Mouse (Mus musculus) small intestine, adult 2 months (tissue): ENCODE data around the gene Eml4. TPM values are rescaled to one million over a fixed set of nuclear protein-coding genes. Genes with fewer than 3 reads are reported as not detected.

Experiments
- H3K27ac ChIP-seq: fragments of 200-500 bp; 2 replicates; pipeline ENCODE4 v1.5.1; 2012; ENCODE audit warnings: low read depth, low read length, control low read depth, inconsistent platforms; ENCODE audit not compliant: insufficient read depth
- H3K27me3 ChIP-seq: fragments of 200-500 bp; 2 replicates; pipeline ENCODE4 v1.6.1; 2012; ENCODE audit warnings: mild to moderate bottlenecking, moderate library complexity, low read length, inconsistent platforms; ENCODE audit not compliant: control insufficient read depth, insufficient read depth
- H3K36me3 ChIP-seq: fragments of 200-500 bp; 2 replicates; pipeline ENCODE4 v1.6.1; 2012; ENCODE audit warnings: mild to moderate bottlenecking, low read length, control low read depth, inconsistent platforms; ENCODE audit not compliant: control insufficient read depth, insufficient read depth
- H3K4me1 ChIP-seq: fragments of 200-500 bp; 2 replicates; pipeline ENCODE4 v1.6.1; 2012; ENCODE audit warnings: low read length, inconsistent platforms, mixed read lengths; ENCODE audit not compliant: control insufficient read depth, insufficient read depth, insufficient read length
- H3K4me3 ChIP-seq: fragments of 200-500 bp; 2 replicates; pipeline ENCODE4 v1.5.1; 2012; ENCODE audit warnings: low read depth, mild to moderate bottlenecking, control low read depth, inconsistent platforms, low read length, moderate library complexity
- CTCF ChIP-seq: fragments of 200-500 bp; IDR thresholded peaks from 2 replicates; pipeline ENCODE4 v1.5.1; 2012; ENCODE audit warnings: low read depth, mild to moderate bottlenecking, control low read depth, inconsistent platforms, low read length, moderate library complexity, mixed read lengths; ENCODE audit not compliant: insufficient replicate concordance, insufficient read length; ENCODE audit errors: extremely low read depth
- POLR2A ChIP-seq: fragments of 200-500 bp; IDR thresholded peaks from 2 replicates; pipeline ENCODE4 v1.6.1; 2012; ENCODE audit warnings: low read depth, mild to moderate bottlenecking, control low read depth, inconsistent platforms, low read length, moderate library complexity
- WGBS: fragments of 180-500 bp; shearing (Covaris S2); methylation state at CpG from one replicate; pipeline ENCODE4 v1.1.7; 2018; 5-methylcytosine and 5-hydroxymethylcytosine counted together
- polyA plus RNA-seq: library from polyadenylated mRNA; depleted of rRNA; stranded (reverse); fragments of >200 nt; gene quantifications from 2 replicates; pipeline ENCODE4 v1.2.3, GENCODE M21; 2012

The Eml4 gene
- polyA plus RNA-seq, 1 experiment = 8.9 TPM

DNA sequence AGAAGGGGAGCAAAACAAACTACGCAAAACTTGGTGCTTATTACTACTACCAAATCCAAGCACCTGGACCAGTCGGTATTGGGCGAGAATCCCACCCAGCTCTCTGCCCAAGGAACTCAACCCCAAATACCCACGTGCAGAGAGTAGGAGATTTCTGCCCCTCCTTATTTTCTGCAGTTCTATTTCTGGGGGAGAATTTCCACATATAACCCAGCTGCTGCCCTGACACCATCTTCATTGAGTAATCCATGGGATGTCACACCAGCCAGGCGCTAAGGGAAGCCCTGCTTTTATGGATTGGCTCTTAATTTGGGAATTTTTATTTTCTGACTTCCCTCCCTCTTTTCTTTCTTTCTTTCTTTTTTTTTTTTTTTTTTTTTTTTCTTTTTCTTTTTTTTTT lies 38.9 kb upstream of the Eml4 start:
- peaks cover 32% of the 10 kb centered on the region for H3K4me1 ChIP-seq
- 89% methylated on average over 5 of the region's 5 CpGs for WGBS

DNA sequence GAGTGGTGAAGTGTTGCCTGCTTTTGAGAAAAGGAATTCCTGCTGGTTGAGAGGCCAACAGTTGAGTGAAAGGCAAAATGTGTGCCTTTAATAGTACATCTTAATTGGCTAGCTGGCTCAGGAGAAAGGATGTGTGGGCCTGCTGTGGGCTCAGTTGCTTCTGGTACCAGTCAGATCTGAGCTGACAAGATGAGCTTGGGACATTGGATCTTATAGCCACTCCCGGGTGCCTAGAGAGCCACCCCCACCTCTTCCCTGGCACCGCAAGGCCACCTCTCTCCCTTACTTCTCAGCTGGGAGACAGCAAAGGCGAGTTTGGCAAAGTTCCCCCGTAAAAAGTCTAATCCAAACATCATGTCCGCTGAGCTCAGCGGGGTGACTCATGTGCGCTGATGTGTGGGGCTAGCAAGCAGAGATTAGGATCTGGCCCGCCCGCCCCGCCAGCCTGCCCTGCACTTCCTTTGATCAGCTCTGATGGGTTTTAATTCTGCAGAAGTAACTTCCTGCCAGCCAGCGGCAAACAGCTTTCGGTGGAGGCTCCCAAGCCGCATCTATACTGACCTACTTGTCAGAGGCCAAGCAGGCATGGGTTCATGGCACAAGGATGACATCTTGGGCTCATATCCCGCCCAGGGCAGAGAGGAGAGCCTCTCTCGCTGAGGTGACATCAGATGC lies 38.4 kb upstream of the Eml4 start:
- H3K4me1 ChIP-seq = peaks cover 26% of the 10 kb centered on the region
- H3K27me3 ChIP-seq = no peaks in the 10 kb centered on the region
- WGBS = 4% methylated on average over 15 of the region's 15 CpGs
- peak overlapping the region; percentile 32; the same call in 1 of the 2 replicates for H3K4me3 ChIP-seq
- no peaks in the 10 kb centered on the region for H3K36me3 ChIP-seq
- TF ChIP-seq CTCF = no peak
- no peak for TF ChIP-seq POLR2A
- H3K27ac ChIP-seq = peak overlapping the region; percentile 57

More for the DNA sequence above, 38.9 kb upstream of the Eml4 start:
- no peaks in the 10 kb centered on the region for H3K36me3 ChIP-seq
- no peaks in the 10 kb centered on the region for H3K27me3 ChIP-seq
- no peak overlapping the region for H3K27ac ChIP-seq
- TF ChIP-seq CTCF = no peak
- no peak for TF ChIP-seq POLR2A
- H3K4me3 ChIP-seq = no peak overlapping the region

DNA sequence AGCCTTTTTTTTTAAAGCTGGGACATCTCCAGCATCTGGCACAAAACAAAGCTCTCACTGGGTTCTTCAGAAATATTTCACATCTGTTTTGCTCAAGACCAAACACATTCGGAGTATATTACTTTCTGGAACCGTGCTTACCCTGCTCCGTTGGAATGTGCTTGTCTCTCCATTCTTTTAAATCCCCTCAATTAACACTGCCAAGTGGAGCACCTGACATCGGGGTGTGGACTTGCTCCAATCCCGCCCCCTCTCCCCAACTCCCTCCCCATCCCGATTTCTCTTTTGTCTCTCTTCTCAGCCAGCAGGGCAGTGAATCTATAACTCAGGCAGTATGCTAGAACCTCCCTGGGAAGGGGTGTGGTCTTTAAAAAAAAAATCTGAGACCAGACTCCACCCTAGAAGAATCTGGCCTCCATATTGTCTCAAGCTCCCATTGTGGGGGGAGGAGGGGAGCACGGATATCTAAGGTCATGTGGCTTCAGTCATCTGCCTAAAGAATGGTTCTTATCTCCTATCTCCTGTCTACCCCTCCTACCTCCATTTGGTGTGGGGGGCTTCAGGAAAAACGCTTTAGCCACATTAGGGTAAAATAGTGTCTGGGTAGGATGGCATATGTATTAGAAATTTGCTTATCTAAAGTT lies 37.6 kb upstream of the Eml4 start:
- Histone ChIP-seq H3K4me1 (peaks cover 25% of the 10 kb centered on the region), H3K27ac (no peak overlapping the region), H3K36me3 (no peaks in the 10 kb centered on the region), H3K27me3 (no peaks in the 10 kb centered on the region), H3K4me3 (no peak overlapping the region)
- TF ChIP-seq CTCF = no peak
- no peak for TF ChIP-seq POLR2A
- 44% methylated on average over 8 of the region's 8 CpGs for WGBS

DNA sequence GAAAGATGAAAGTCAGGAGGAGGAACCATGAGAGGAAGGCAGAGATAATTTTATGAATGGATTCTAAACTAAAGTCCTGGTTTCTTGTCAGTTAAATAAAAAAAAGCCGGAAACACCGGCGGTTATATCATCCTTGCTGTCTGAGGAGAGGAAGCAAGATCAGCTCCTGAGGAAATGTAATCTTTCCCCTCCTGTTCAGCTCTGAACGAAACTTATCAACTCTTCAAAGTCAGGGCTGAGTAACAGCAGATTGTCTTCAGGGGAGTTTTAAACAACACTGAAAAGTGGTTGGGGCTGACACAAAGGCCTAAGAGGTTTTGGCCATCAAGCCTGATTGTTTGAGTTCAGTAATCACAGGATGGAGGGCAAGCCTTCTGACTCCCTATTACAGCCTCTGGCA lies 35.3 kb upstream of the Eml4 start:
- WGBS = 36% methylated on average over 4 of the region's 4 CpGs
- peak overlapping the region; percentile 2; the same call in 1 of the 2 replicates for H3K27ac ChIP-seq
- peaks cover 21% of the 10 kb centered on the region; the same call in 1 of the 2 replicates for H3K4me1 ChIP-seq

DNA sequence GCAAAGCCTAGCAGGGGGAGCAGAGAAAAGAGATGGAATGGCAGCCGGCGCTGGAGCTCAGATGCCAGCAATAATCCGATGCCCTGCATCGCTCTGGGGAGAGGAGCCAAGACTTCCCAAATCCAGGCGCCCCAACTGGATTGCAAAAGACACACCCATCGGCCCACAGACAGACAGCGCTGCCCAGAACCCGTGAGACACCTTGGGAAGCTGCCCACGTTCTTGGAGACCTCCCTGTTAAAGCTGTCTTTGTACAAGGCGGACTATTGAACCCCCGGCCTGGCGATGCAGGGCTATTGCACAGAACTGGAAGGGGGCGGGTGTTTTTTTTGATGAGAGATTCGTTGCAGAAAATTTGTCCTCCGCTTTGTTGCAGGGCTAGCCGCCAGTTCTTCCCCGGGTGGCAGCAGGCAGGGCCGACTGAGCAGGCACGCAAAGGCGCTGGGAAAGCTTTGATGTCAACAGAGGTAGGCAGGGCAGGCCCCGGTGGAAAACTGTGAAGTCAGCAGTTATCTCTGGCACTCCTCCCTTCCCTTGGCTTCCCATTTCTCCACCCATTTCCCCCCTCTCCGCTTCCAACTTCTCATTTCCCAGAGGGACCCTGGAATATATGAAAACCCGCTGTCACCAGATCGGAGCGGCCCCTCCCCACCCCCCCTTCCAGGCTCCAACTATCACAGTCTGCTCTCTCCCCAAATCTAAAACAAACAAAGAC lies 28.0 kb upstream of the Eml4 start:
- Histone ChIP-seq H3K27me3 (no peaks in the 10 kb centered on the region), H3K4me1 (peaks cover 21% of the 10 kb centered on the region), H3K36me3 (no peaks in the 10 kb centered on the region), H3K27ac (peak overlapping the region; percentile 70), H3K4me3 (peak overlapping the region; percentile 48)
- 19% methylated on average over 25 of the region's 25 CpGs for WGBS
- TF ChIP-seq POLR2A (no peak), CTCF (no peak)

More for the DNA sequence above, 35.3 kb upstream of the Eml4 start:
- TF ChIP-seq CTCF (no peak), POLR2A (no peak)
- Histone ChIP-seq H3K4me3 (no peak overlapping the region), H3K36me3 (no peaks in the 10 kb centered on the region), H3K27me3 (no peaks in the 10 kb centered on the region)

DNA sequence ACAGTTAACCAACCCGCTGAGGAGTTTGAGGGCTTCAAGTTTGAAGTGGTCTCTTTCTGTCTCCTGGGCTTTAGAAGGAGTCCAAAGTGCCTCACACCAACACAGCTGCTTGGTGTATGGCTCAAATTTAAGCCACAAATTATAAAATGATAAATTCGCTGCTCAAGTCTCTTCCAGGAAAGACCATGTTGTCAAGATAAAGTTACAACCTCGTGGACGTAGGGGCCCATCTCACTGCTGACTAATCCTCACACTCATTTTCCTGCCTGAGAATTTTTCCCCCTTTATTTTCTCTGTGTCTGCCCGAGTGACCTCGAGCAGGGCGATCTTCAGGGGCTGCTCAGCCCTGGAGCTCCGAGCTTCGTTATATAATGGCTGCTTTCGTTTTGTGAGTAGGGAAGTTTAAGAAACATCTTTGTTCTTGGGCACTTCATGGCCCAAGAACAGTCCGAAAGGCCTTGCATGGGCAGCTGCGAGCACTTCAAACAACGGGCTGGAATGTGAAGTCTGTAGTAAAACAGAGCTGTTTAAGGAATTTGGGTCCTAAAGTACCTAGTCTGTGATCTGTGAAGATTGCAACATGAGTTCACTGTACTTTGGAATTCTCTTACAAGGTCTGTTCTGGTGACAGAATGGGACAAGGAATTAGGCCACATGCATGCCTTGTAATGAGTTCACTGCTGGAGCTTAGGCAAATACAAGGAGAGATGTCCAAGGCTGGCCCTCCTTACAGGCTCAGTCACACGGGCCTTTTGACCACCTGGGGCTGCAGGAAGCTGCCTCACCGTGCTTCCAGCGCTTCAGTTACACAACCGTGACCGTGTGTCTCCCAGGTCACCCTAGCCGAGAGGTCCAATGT lies 27.1 kb upstream of the Eml4 start:
- TF ChIP-seq CTCF (no peak), POLR2A (no peak)
- H3K27ac ChIP-seq = peak overlapping the region; percentile 70
- peaks cover 21% of the 10 kb centered on the region for H3K4me1 ChIP-seq
- 36% methylated on average over 19 of the region's 19 CpGs for WGBS
- no peaks in the 10 kb centered on the region for H3K27me3 ChIP-seq
- H3K4me3 ChIP-seq = peak overlapping the region; percentile 1; the same call in 1 of the 2 replicates
- no peaks in the 10 kb centered on the region for H3K36me3 ChIP-seq
